Mouse (Mus musculus): ENCODE measurements around the gene Krtap4-13.

- TF ChIP-seq CTCF (conservative IDR thresholded peaks at IDR 0.05; ENCODE audit: insufficient read depth, insufficient read length, low read depth, low read length) (no peak), POLR2A (IDR thresholded peaks at IDR 0.05; ENCODE audit: low read depth, low read length) (no peak)
Measured at GRCm38 (mm10) chr11:99837966-99838365, 28.3 kb upstream of the Krtap4-13 start, which contains the start of gene 2300003K06Rik.

Measured in kidney, adult 2 months (tissue).